Mouse (Mus musculus): Measurements from ENCODE around the gene Bdkrb1. TPM values are rescaled to one million over a fixed set of nuclear protein-coding genes. Genes with fewer than 3 reads are reported as not detected.

The Bdkrb1 gene
- total RNA-seq, 2 experiments from 2014 or later, result not detected

Other genes starting within 250 kb of the Bdkrb1 start
- not detected in 2 replicates for gene D430019H16Rik, start 149.2 kb upstream of the Bdkrb1 start, total RNA-seq (2015; ENCODE audit: low replicate concordance)
- gene D430019H16Rik, start 149.2 kb upstream of the Bdkrb1 start, total RNA-seq (2017; ENCODE audit: low replicate concordance), result not detected in 2 replicates
- not detected in 2 replicates for gene Bdkrb2, start 39.9 kb upstream of the Bdkrb1 start, total RNA-seq (2015; ENCODE audit: low replicate concordance)
- not detected in 2 replicates for gene Bdkrb2, start 39.9 kb upstream of the Bdkrb1 start, total RNA-seq (2017; ENCODE audit: low replicate concordance)
- 5.0 and 6.5 TPM in 2 replicates for gene Gskip, start 81.7 kb downstream of the Bdkrb1 start, total RNA-seq (2015; ENCODE audit: low replicate concordance)
- gene Gskip, start 81.7 kb downstream of the Bdkrb1 start, total RNA-seq (2017; ENCODE audit: low replicate concordance), result 1.8 and 2.7 TPM in 2 replicates
- gene Atg2b, start 82.1 kb downstream of the Bdkrb1 start, total RNA-seq (2015; ENCODE audit: low replicate concordance), result 15.5 and 27.3 TPM in 2 replicates
- gene Atg2b, start 82.1 kb downstream of the Bdkrb1 start, total RNA-seq (2017; ENCODE audit: low replicate concordance), result 16.7 and 21.6 TPM in 2 replicates
- not detected in 2 replicates for gene Ak7, start 102.9 kb downstream of the Bdkrb1 start, total RNA-seq (2015; ENCODE audit: low replicate concordance)
- gene Ak7, start 102.9 kb downstream of the Bdkrb1 start, total RNA-seq (2017; ENCODE audit: low replicate concordance), result not detected in 2 replicates
- 63.8 and 82.3 TPM in 2 replicates for gene Papola, start 181.6 kb downstream of the Bdkrb1 start, total RNA-seq (2015; ENCODE audit: low replicate concordance)
- gene Papola, start 181.6 kb downstream of the Bdkrb1 start, total RNA-seq (2017; ENCODE audit: low replicate concordance), result 43.4 and 72.4 TPM in 2 replicates

All from erythroblast, adult 5-6 weeks (primary cell).